Mouse (Mus musculus) midbrain, postnatal 0 days (tissue): ENCODE results near the gene Fancg. TPM values are rescaled to one million over a fixed set of nuclear protein-coding genes. Genes with fewer than 3 reads are reported as not detected.

Source experiments
- ATAC-seq: fragments of 200-750 bp; cut with Nextera tagmentation; 2 replicates; pipeline ENCODE4 v1.8.0; 2017; ENCODE audit warnings: moderate number of reproducible peaks, mild to moderate bottlenecking, moderate TSS enrichment, moderate library complexity; ENCODE audit not compliant: low FRiP score
- DNase-seq: peaks from one replicate; pipeline ENCODE4 v3.0.0-alpha.2; 2015; ENCODE audit warnings: low spot score
- H3K27ac ChIP-seq: fragments of 300-500 bp; sonication (generic); 2 replicates; pipeline ENCODE4 v1.5.1; 2014; ENCODE audit warnings: low read depth, mild to moderate bottlenecking, low read length, mixed read lengths
- H3K27me3 ChIP-seq: fragments of 300-500 bp; sonication (generic); 2 replicates; pipeline ENCODE4 v1.6.1; 2014; ENCODE audit warnings: low read length, control low read depth, mixed read lengths; ENCODE audit not compliant: insufficient read depth
- H3K36me3 ChIP-seq: fragments of 300-500 bp; sonication (generic); 2 replicates; pipeline ENCODE4 v1.6.1; 2014; ENCODE audit warnings: low read length, control low read depth, mixed read lengths; ENCODE audit not compliant: insufficient read depth
- H3K4me1 ChIP-seq: fragments of 300-500 bp; sonication (generic); 2 replicates; pipeline ENCODE4 v1.6.1; 2014; ENCODE audit warnings: mild to moderate bottlenecking, control low read depth, antibody characterized with exemption, low read length, mixed read lengths; ENCODE audit not compliant: insufficient read depth
- H3K4me2 ChIP-seq: fragments of 300-500 bp; sonication (generic); 2 replicates; pipeline ENCODE4 v1.6.1; 2014; ENCODE audit warnings: low read depth, mild to moderate bottlenecking, low read length, mixed read lengths; ENCODE audit not compliant: poor library complexity, severe bottlenecking
- H3K4me3 ChIP-seq: fragments of 300-500 bp; sonication (generic); 2 replicates; pipeline ENCODE4 v1.5.1; 2014; ENCODE audit warnings: low read depth, mild to moderate bottlenecking, low read length, moderate library complexity
- H3K9ac ChIP-seq: fragments of 300-500 bp; sonication (generic); replicated peaks from 2 replicates; pipeline ENCODE4 v1.6.1; 2014; ENCODE audit warnings: mild to moderate bottlenecking, low read length, moderate library complexity, mixed read lengths; ENCODE audit not compliant: poor library complexity, severe bottlenecking
- H3K9me3 ChIP-seq: fragments of 300-500 bp; sonication (generic); 2 replicates; pipeline ENCODE4 v1.6.1; 2016; ENCODE audit warnings: low read length, control low read depth
- CTCF ChIP-seq: IDR thresholded peaks from 2 replicates; pipeline ENCODE4 v1.5.1; 2016; ENCODE audit warnings: antibody characterized with exemption, mild to moderate bottlenecking
- whole genome bisulfite sequencing: fragments of 180-500 bp; shearing (Covaris S2); extraction: QIAGEN DNeasy Blood & Tissue Kit; methylation state at CpG from one replicate; pipeline ENCODE4 v1.1.7; 2014; 5-methylcytosine and 5-hydroxymethylcytosine counted together
- polyA plus RNA-seq: library from polyadenylated mRNA; unstranded; fragments of >200 nt; fragmentation: Nextera tagmentation; extraction: Ambion mirVana; gene quantifications from 2 replicates; pipeline ENCODE4 v1.2.1, GENCODE M21; 2015
- total RNA-seq: library from RNA; depleted of rRNA; stranded (reverse); fragments of >200 nt; gene quantifications from 2 replicates; pipeline ENCODE4 v1.2.3, GENCODE M21; 2014

The Fancg gene
- total and polyA plus RNA-seq, 2 experiments from 2014 or later, result 14.2 to 15.0 TPM

DNA sequence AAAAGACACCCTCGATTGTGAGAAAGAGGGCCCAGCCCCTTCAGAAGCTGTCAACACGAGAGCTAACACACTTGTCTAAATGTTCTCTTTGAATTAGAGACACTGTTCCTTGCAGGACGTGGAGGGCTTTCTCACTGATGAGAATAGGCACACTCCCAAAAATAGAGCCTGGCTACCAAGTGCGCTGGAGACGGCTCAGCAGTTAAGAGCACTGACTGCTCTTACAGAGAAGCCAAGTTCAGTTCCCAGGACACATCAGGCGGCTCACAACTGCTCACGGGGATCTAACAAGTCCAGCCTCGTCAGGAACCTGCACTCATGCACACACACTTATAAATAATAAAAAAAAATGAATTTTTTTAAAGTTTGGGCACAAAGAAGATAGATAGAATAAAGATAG lies 51.4 kb downstream of the Fancg start:
- Histone ChIP-seq H3K4me2 (no peak overlapping the region), H3K9me3 (no peaks in the 10 kb centered on the region), H3K36me3 (peaks cover 31% of the 10 kb centered on the region), H3K4me1 (peaks cover 4% of the 10 kb centered on the region; the same call in 1 of the 2 replicates), H3K27ac (no peak overlapping the region), H3K9ac (no peak overlapping the region), H3K27me3 (no peaks in the 10 kb centered on the region), H3K4me3 (no peak overlapping the region)
- WGBS, result 64% methylated on average over 8 of the region's 8 CpGs
- ATAC-seq, result no peak
- no peak for TF ChIP-seq CTCF
- no peak for DNase-seq

DNA sequence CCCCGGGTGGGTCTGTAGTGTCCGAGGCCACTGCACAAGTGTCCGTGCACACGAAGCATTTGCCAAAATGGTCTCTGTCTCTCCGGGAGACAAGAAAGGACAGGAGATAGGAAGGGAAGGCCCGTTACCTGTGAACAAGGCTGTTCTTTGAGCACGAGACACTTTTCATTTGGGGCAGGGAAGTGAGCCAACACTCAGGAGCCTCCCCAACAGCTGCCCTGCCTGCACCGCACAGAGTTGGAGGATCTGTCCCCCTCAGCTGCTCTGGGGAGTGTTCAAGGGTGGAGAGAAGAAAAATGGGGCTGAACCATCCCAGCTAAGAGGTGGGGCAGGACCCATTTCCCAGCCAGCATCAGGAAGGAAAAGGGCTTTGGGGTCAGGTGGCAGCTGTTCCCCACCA lies 52.3 kb downstream of the Fancg start:
- no peaks in the 10 kb centered on the region for H3K27me3 ChIP-seq
- peaks cover 13% of the 10 kb centered on the region for H3K4me1 ChIP-seq
- H3K9ac ChIP-seq, result no peak overlapping the region
- no peak for TF ChIP-seq CTCF
- peaks cover 31% of the 10 kb centered on the region for H3K36me3 ChIP-seq
- no peak overlapping the region for H3K4me3 ChIP-seq
- no peak for ATAC-seq
- H3K9me3 ChIP-seq, result no peaks in the 10 kb centered on the region
- WGBS, result 93% methylated on average over 8 of the region's 8 CpGs
- H3K27ac ChIP-seq, result no peak overlapping the region
- H3K4me2 ChIP-seq, result no peak overlapping the region
- DNase-seq, result no peak

DNA sequence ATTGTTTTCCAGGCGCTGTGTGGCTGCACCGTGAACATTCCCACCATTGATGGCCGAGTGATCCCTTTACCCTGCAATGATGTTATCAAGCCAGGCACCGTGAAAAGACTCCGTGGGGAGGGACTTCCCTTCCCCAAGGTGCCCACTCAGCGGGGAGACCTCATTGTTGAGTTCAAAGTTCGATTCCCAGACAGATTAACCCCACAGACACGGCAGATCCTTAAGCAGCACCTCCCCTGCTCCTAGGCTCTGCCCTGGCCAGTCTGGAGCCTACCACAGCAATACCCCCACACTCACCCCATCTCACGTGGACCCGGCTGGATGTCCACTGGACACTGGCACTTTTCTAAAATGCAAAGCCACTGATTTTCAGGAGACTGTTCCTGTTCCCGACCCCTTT lies 53.0 kb downstream of the Fancg start:
- Histone ChIP-seq H3K27ac (no peak overlapping the region), H3K4me3 (no peak overlapping the region), H3K27me3 (no peaks in the 10 kb centered on the region), H3K9me3 (no peaks in the 10 kb centered on the region), H3K4me2 (no peak overlapping the region), H3K4me1 (peaks cover 19% of the 10 kb centered on the region), H3K36me3 (peaks cover 31% of the 10 kb centered on the region), H3K9ac (no peak overlapping the region)
- DNase-seq, result no peak
- no peak for ATAC-seq
- TF ChIP-seq CTCF, result no peak
- WGBS, result 61% methylated on average over 11 of the region's 11 CpGs

DNA sequence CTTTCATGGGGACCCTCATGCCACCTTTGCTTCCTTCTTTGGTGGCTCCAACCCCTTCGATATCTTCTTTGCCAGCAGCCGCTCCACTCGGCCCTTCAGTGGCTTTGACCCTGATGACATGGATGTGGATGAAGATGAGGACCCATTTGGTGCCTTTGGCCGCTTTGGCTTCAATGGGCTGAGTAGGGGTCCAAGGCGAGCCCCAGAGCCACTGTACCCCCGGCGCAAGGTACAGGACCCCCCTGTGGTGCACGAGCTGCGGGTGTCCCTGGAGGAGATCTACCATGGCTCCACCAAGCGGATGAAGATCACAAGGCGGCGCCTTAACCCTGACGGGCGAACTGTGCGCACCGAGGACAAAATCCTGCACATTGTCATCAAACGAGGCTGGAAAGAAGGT lies 53.7 kb downstream of the Fancg start:
- DNase-seq, result no peak
- ATAC-seq, result no peak
- Histone ChIP-seq H3K36me3 (peaks cover 31% of the 10 kb centered on the region), H3K4me1 (peaks cover 23% of the 10 kb centered on the region), H3K4me2 (no peak overlapping the region), H3K9me3 (no peaks in the 10 kb centered on the region), H3K27me3 (no peaks in the 10 kb centered on the region), H3K9ac (no peak overlapping the region), H3K27ac (no peak overlapping the region), H3K4me3 (no peak overlapping the region)
- no peak for TF ChIP-seq CTCF
- 95% methylated on average over 17 of the region's 17 CpGs for WGBS

DNA sequence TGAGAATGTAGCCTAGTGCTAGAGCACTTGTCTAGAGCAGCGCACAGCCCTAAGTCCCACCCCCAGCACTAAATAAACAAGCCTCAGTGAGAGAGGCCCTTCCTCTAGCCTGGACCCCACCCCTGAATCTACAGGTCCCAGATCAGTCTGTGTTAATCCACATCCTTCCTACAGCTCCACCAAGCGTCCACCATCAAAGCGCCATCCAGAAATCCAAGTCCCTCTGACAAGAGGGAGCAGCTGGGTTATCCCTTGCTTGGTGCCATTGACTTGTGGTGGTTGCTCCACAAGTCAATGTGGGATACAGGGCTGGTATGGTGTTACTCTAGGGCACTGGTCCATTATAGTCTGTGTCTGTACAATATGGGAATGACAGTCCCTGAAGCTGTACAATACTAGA lies 55.1 kb downstream of the Fancg start:
- peaks cover 27% of the 10 kb centered on the region for H3K4me1 ChIP-seq
- peaks cover 31% of the 10 kb centered on the region for H3K36me3 ChIP-seq
- H3K27me3 ChIP-seq, result no peaks in the 10 kb centered on the region
- H3K9me3 ChIP-seq, result no peaks in the 10 kb centered on the region
- H3K4me3 ChIP-seq, result no peak overlapping the region
- 0 out of 2 replicates have a peak, but pooled peaks have one; percentile 6 for TF ChIP-seq CTCF
- no peak overlapping the region for H3K27ac ChIP-seq
- ATAC-seq, result no peak
- H3K9ac ChIP-seq, result no peak overlapping the region
- no peak overlapping the region for H3K4me2 ChIP-seq
- DNase-seq, result no peak
- WGBS, result 91% methylated on average over 3 of the region's 3 CpGs

DNA sequence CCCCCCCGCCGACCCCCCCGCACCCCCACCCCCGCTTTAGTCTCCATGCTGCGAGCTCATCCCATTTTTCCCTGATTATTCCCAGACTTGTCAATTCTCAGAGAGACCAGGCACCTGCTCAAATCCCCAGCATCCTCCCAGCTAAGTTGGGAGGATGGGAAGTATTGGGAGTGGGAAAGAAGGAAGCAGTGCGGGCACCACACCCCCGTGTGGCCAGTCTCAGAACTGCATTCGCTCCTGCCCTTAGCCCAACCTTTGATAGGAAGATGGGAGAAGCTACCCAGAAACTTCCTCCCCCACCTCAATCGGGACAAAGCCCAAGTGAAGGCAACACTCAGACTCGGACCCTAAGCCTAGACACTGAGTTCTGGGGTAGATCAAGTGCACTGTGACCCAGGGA lies 56.0 kb downstream of the Fancg start:
- Histone ChIP-seq H3K4me1 (peaks cover 27% of the 10 kb centered on the region), H3K4me3 (no peak overlapping the region), H3K36me3 (peaks cover 31% of the 10 kb centered on the region), H3K27ac (peak overlapping the region; percentile 97; the same call in 1 of the 2 replicates), H3K9me3 (no peaks in the 10 kb centered on the region), H3K27me3 (no peaks in the 10 kb centered on the region), H3K4me2 (peak overlapping the region; percentile 86), H3K9ac (peak overlapping the region; percentile 100; the same call in 1 of the 2 replicates)
- WGBS, result 3% methylated on average over 10 of the region's 10 CpGs
- ATAC-seq (no peak), DNase-seq (peak; percentile 86)
- peak; percentile 95 for TF ChIP-seq CTCF
